Mouse (Mus musculus): ENCODE results near the gene Abcf2. TPM values are rescaled to one million over a fixed set of nuclear protein-coding genes. Genes with fewer than 3 reads are reported as not detected.

The Abcf2 gene
- total RNA-seq (2021): 10 to 100 TPM; 44.0 to 45.7 TPM
- long read RNA-seq, experiment 1, transcript Abcf2-201 (14 exons, 2,569 nt): major isoform, 112 of 135 reads
- long read RNA-seq, experiment 1, partial matches to known transcripts: 6 of 135 reads
- long read RNA-seq, experiment 1, other reads (novel, unspliced or antisense): 17 of 135 reads
- long read RNA-seq, experiment 2, transcript Abcf2-201 (14 exons, 2,569 nt): major isoform, 114 of 136 reads
- long read RNA-seq, experiment 2, partial matches to known transcripts: 10 of 136 reads
- long read RNA-seq, experiment 2, other reads (novel, unspliced or antisense): 12 of 136 reads

GRCm38 (mm10) chr5:24577183-24577929, at the start of gene Abcf2:
Gene Abcf2 (minus strand): TSS chr5:24577467.
- intact Hi-C loops (cut with DNase I): no loop called here
- peak; percentile 100 for DNase-seq

GRCm38 (mm10) chr5:24624822-24625120, 47.5 kb upstream of the Abcf2 start:
- DNase-seq: no peak

GRCm38 (mm10) chr5:24623986-24624821, 46.9 kb upstream of the Abcf2 start, which contains the start of gene Smarcd3:
Gene Smarcd3 (minus strand): TSS chr5:24624411.
- intact Hi-C loops (cut with DNase I): no loop called here
- DNase-seq: peak; percentile 29 to 59

More at GRCm38 (mm10) chr5:24624822-24625120, 47.5 kb upstream of the Abcf2 start:
- intact Hi-C loops (cut with DNase I): no loop called here

GRCm38 (mm10) chr5:24623041-24623985, 46.0 kb upstream of the Abcf2 start:
- intact Hi-C loops (cut with DNase I): no loop called here

GRCm38 (mm10) chr5:24622386-24623040, 45.2 kb upstream of the Abcf2 start:
- intact Hi-C loops (cut with DNase I): no loop called here

More at GRCm38 (mm10) chr5:24623041-24623985, 46.0 kb upstream of the Abcf2 start:
- DNase-seq: no peak

GRCm38 (mm10) chr5:24620626-24621025, 43.4 kb upstream of the Abcf2 start:
- no peak for DNase-seq
- intact Hi-C loops (cut with DNase I): no loop called here

More at GRCm38 (mm10) chr5:24622386-24623040, 45.2 kb upstream of the Abcf2 start:
- no peak for DNase-seq

GRCm38 (mm10) chr5:24620116-24620515, 42.8 kb upstream of the Abcf2 start:
- DNase-seq: no peak
- intact Hi-C loops (cut with DNase I): no loop called here

GRCm38 (mm10) chr5:24618921-24619320, 41.7 kb upstream of the Abcf2 start:
- no peak for DNase-seq
- intact Hi-C loops (cut with DNase I): no loop called here

GRCm38 (mm10) chr5:24615097-24615496, 37.8 kb upstream of the Abcf2 start:
- intact Hi-C loops (cut with DNase I): no loop called here
- DNase-seq: no peak

- intact Hi-C loops (cut with DNase I): no loop called here
These were observed 35.0 kb upstream of the Abcf2 start for GRCm38 (mm10) chr5:24612302-24612649.

GRCm38 (mm10) chr5:24611366-24612301, 34.4 kb upstream of the Abcf2 start:
- intact Hi-C loops (cut with DNase I): no loop called here
- DNase-seq: peak in 1 of 2 experiments; percentile 43

More at GRCm38 (mm10) chr5:24612302-24612649, 35.0 kb upstream of the Abcf2 start:
- DNase-seq: no peak

GRCm38 (mm10) chr5:24609388-24609787, 32.1 kb upstream of the Abcf2 start:
- intact Hi-C loops (cut with DNase I): no loop called here

GRCm38 (mm10) chr5:24605980-24606665, 28.9 kb upstream of the Abcf2 start:
- intact Hi-C loops (cut with DNase I): no loop called here
- no peak for DNase-seq

More at GRCm38 (mm10) chr5:24609388-24609787, 32.1 kb upstream of the Abcf2 start:
- DNase-seq: no peak

- DNase-seq: no peak
- intact Hi-C loops (cut with DNase I): no loop called here
These were observed 28.2 kb upstream of the Abcf2 start for GRCm38 (mm10) chr5:24605321-24605979.

- intact Hi-C loops (cut with DNase I): no loop called here
- peak; percentile 93 for DNase-seq
These were observed 27.4 kb upstream of the Abcf2 start for GRCm38 (mm10) chr5:24604656-24605100.

- no peak for DNase-seq
- intact Hi-C loops (cut with DNase I): no loop called here
These were observed 26.9 kb upstream of the Abcf2 start for GRCm38 (mm10) chr5:24604080-24604655.

Data from heart, postnatal 14 days (tissue).